Mouse (Mus musculus): ENCODE data around the gene Cggbp1.

GRCm38 (mm10) chr16:64830291-64830690 is 21.5 kb upstream of the Cggbp1 start:
- TF ChIP-seq GATA1 (IDR thresholded peaks at IDR 0.05; ENCODE audit: borderline replicate concordance, low read length) (no peak), FLI1 (IDR thresholded peaks at IDR 0.05; ENCODE audit: low read length) (no peak)

Measured in megakaryocyte, embryonic 14.5 days (primary cell).